Mouse (Mus musculus) right cerebral cortex, postnatal 14 days (tissue): Measurements from ENCODE around the gene 9430038I01Rik.
"Not testable (repeated sequence)": the region's sequence is repeated elsewhere in the genome, so short reads cannot be mapped to it uniquely, and the experiment has no call there.

ENCODE experiments used
- DNase-seq: peaks from one replicate; pipeline ENCODE4 v3.0.0; 2022

The 9430038I01Rik gene

GRCm38 (mm10) chr7:137410337-137411197, at the start of gene 9430038I01Rik:
9430038I01Rik (minus strand) TSS chr7:137410762.
- peak; percentile 96 for DNase-seq

GRCm38 (mm10) chr7:137445321-137445720, 34.8 kb upstream of the 9430038I01Rik start:
- no peak for DNase-seq

GRCm38 (mm10) chr7:137442951-137443350, 32.4 kb upstream of the 9430038I01Rik start:
- no peak for DNase-seq

GRCm38 (mm10) chr7:137438962-137439361, 28.4 kb upstream of the 9430038I01Rik start:
- DNase-seq: not testable (repeated sequence)

GRCm38 (mm10) chr7:137438179-137438550, 27.6 kb upstream of the 9430038I01Rik start:
- DNase-seq: no peak

GRCm38 (mm10) chr7:137437440-137438178, 27.0 kb upstream of the 9430038I01Rik start, which contains the start of gene Glrx3:
Glrx3 (plus strand) TSS chr7:137437614.
- peak; percentile 93 for DNase-seq

GRCm38 (mm10) chr7:137436901-137437300, 26.3 kb upstream of the 9430038I01Rik start:
- DNase-seq: no peak

- DNase-seq: no peak
These were observed 21.4 kb upstream of the 9430038I01Rik start for GRCm38 (mm10) chr7:137431769-137432603.

- no peak for DNase-seq
These were observed 16.1 kb upstream of the 9430038I01Rik start for GRCm38 (mm10) chr7:137426693-137427092.

- DNase-seq: no peak
These were observed 10.7 kb upstream of the 9430038I01Rik start for GRCm38 (mm10) chr7:137421236-137421635.

- DNase-seq: no peak
These were observed 10.0 kb upstream of the 9430038I01Rik start for GRCm38 (mm10) chr7:137420550-137420949.

- no peak for DNase-seq
These were observed 4.1 kb upstream of the 9430038I01Rik start for GRCm38 (mm10) chr7:137414710-137415109.

GRCm38 (mm10) chr7:137407428-137408058, 3.0 kb downstream of the 9430038I01Rik start:
- no peak for DNase-seq

- DNase-seq: no peak
These were observed 6.4 kb downstream of the 9430038I01Rik start for GRCm38 (mm10) chr7:137404146-137404545.

- DNase-seq: no peak
These were observed 11.6 kb downstream of the 9430038I01Rik start for GRCm38 (mm10) chr7:137398973-137399372.

GRCm38 (mm10) chr7:137397361-137397910, 13.1 kb downstream of the 9430038I01Rik start:
- no peak for DNase-seq

GRCm38 (mm10) chr7:137395421-137395820, 15.1 kb downstream of the 9430038I01Rik start:
- DNase-seq: no peak

GRCm38 (mm10) chr7:137387863-137388262, 22.7 kb downstream of the 9430038I01Rik start:
- DNase-seq: no peak

GRCm38 (mm10) chr7:137374996-137375395, 35.6 kb downstream of the 9430038I01Rik start:
- no peak for DNase-seq

- DNase-seq: no peak
These were observed 38.8 kb downstream of the 9430038I01Rik start for GRCm38 (mm10) chr7:137371770-137372169.

GRCm38 (mm10) chr7:137370175-137370574, 40.4 kb downstream of the 9430038I01Rik start:
- DNase-seq: no peak

GRCm38 (mm10) chr7:137366736-137367135, 43.8 kb downstream of the 9430038I01Rik start:
- no peak for DNase-seq
